Mouse (Mus musculus) embryonic facial prominence, embryonic 15.5 days (tissue): ENCODE measurements around the gene F10. TPM values are rescaled to one million over a fixed set of nuclear protein-coding genes. Genes with fewer than 3 reads are reported as not detected.
"Not testable (repeated sequence)": the region's sequence is repeated elsewhere in the genome, so short reads cannot be mapped to it uniquely, and the experiment has no call there.

Experiments
- ATAC-seq: fragments of 200-750 bp; cut with Nextera tagmentation; 2 replicates; pipeline ENCODE4 v1.8.0; 2017; ENCODE audit warnings: low read depth, moderate TSS enrichment; ENCODE audit not compliant: insufficient number of reproducible peaks, low FRiP score, low TSS enrichment
- H3K27ac ChIP-seq: fragments of 300-500 bp; sonication (generic); replicated peaks from 2 replicates; pipeline ENCODE4 v1.5.1; 2015; ENCODE audit warnings: mild to moderate bottlenecking, inconsistent platforms
- H3K27me3 ChIP-seq: fragments of 300-500 bp; sonication (generic); 2 replicates; pipeline ENCODE4 v1.6.1; 2015; ENCODE audit warnings: inconsistent platforms
- H3K36me3 ChIP-seq: fragments of 300-500 bp; sonication (generic); 2 replicates; pipeline ENCODE4 v1.6.1; 2015; ENCODE audit warnings: mild to moderate bottlenecking, inconsistent platforms
- H3K4me1 ChIP-seq: fragments of 300-500 bp; sonication (generic); 2 replicates; pipeline ENCODE4 v1.6.1; 2015; ENCODE audit warnings: inconsistent platforms
- H3K4me2 ChIP-seq: fragments of 300-500 bp; sonication (generic); replicated peaks from 2 replicates; pipeline ENCODE4 v1.6.1; 2015; ENCODE audit warnings: mild to moderate bottlenecking, inconsistent platforms
- H3K4me3 ChIP-seq: fragments of 300-500 bp; sonication (generic); replicated peaks from 2 replicates; pipeline ENCODE4 v1.5.1; 2015; ENCODE audit warnings: mild to moderate bottlenecking, inconsistent platforms
- H3K9ac ChIP-seq: fragments of 300-500 bp; sonication (generic); 2 replicates; pipeline ENCODE4 v1.6.1; 2015; ENCODE audit warnings: inconsistent platforms
- H3K9me3 ChIP-seq: fragments of 300-500 bp; sonication (generic); replicated peaks from 2 replicates; pipeline ENCODE4 v1.6.1; 2016; ENCODE audit warnings: inconsistent platforms
- WGBS: fragments of 180-500 bp; shearing (Covaris S2); methylation state at CpG from one replicate; pipeline ENCODE4 v1.1.7; 2015; 5-methylcytosine and 5-hydroxymethylcytosine counted together
- polyA plus RNA-seq: library from polyadenylated mRNA; unstranded; fragments of >200 nt; fragmentation: Nextera tagmentation; extraction: Ambion mirVana; gene quantifications from 2 replicates; pipeline ENCODE4 v1.2.1, GENCODE M21; 2015

Gene F10
- polyA plus RNA-seq, 1 experiment from 2014 or later: 0.13 TPM

- 77% methylated on average over 17 of the region's 17 CpGs for WGBS
- Histone ChIP-seq H3K4me1 (no peaks in the 10 kb centered on the region), H3K27ac (no peak within 1 kb of the TSS), H3K4me2 (no peak within 1 kb of the TSS), H3K9ac (no peak within 1 kb of the TSS), H3K27me3 (no peaks in the 10 kb centered on the region), H3K9me3 (no peaks in the 10 kb centered on the region), H3K4me3 (no peak within 1 kb of the TSS), H3K36me3 (no peaks in the 10 kb centered on the region)
- no peak for ATAC-seq
Measured at GRCm38 (mm10) chr8:13060441-13061150, 23.5 kb downstream of the F10 start, which contains the start of gene Proz. Proz (plus strand) TSS chr8:13060914.

- H3K4me1 ChIP-seq: no peaks in the 10 kb centered on the region
- H3K9ac ChIP-seq: no peak overlapping the region
- 68% methylated on average over 16 of the region's 16 CpGs for WGBS
- H3K27ac ChIP-seq: no peak overlapping the region
- no peaks in the 10 kb centered on the region for H3K27me3 ChIP-seq
- H3K4me3 ChIP-seq: no peak overlapping the region
- H3K36me3 ChIP-seq: no peaks in the 10 kb centered on the region
- no peak overlapping the region for H3K4me2 ChIP-seq
- ATAC-seq: no peak
- H3K9me3 ChIP-seq: no peaks in the 10 kb centered on the region
Measured at GRCm38 (mm10) chr8:13063112-13063511, 26.0 kb downstream of the F10 start.

GRCm38 (mm10) chr8:13073255-13073654 lies 36.1 kb downstream of the F10 start:
- 94% methylated on average over 11 of the region's 11 CpGs for WGBS
- Histone ChIP-seq H3K36me3 (peaks cover 50% of the 10 kb centered on the region), H3K27me3 (no peaks in the 10 kb centered on the region), H3K4me3 (no peak overlapping the region), H3K9ac (no peak overlapping the region), H3K4me1 (no peaks in the 10 kb centered on the region), H3K4me2 (no peak overlapping the region), H3K9me3 (no peaks in the 10 kb centered on the region), H3K27ac (no peak overlapping the region)
- no peak for ATAC-seq

GRCm38 (mm10) chr8:13075044-13075443 lies 37.9 kb downstream of the F10 start:
- Histone ChIP-seq H3K36me3 (peaks cover 68% of the 10 kb centered on the region), H3K9ac (no peak overlapping the region), H3K4me3 (no peak overlapping the region), H3K27ac (no peak overlapping the region), H3K4me1 (no peaks in the 10 kb centered on the region), H3K4me2 (no peak overlapping the region), H3K9me3 (no peaks in the 10 kb centered on the region), H3K27me3 (no peaks in the 10 kb centered on the region)
- WGBS: 94% methylated on average over 8 of the region's 8 CpGs
- no peak for ATAC-seq

- ATAC-seq, H3K4me2 ChIP-seq, H3K9ac ChIP-seq, H3K9me3 ChIP-seq, H3K27me3 ChIP-seq, H3K27ac ChIP-seq, H3K4me1 ChIP-seq, H3K4me3 ChIP-seq: not testable (repeated sequence)
- WGBS: 97% methylated on average over 1 of the region's 1 CpGs
- peaks cover 74% of the 10 kb centered on the region for H3K36me3 ChIP-seq
Measured at GRCm38 (mm10) chr8:13075579-13075978, 38.5 kb downstream of the F10 start.

- Histone ChIP-seq H3K27ac (no peak overlapping the region), H3K9me3 (no peaks in the 10 kb centered on the region), H3K4me2 (no peak overlapping the region), H3K4me1 (no peaks in the 10 kb centered on the region), H3K9ac (no peak overlapping the region), H3K27me3 (no peaks in the 10 kb centered on the region), H3K4me3 (no peak overlapping the region), H3K36me3 (peaks cover 91% of the 10 kb centered on the region)
- ATAC-seq: no peak
- 82% methylated on average over 7 of the region's 7 CpGs for WGBS
Measured at GRCm38 (mm10) chr8:13077542-13077941, 40.4 kb downstream of the F10 start.

GRCm38 (mm10) chr8:13104691-13105086 lies 67.6 kb downstream of the F10 start:
- Histone ChIP-seq H3K9me3 (no peaks in the 10 kb centered on the region), H3K36me3 (peaks cover 15% of the 10 kb centered on the region; the same call in 1 of the 2 replicates)
- under 1% methylated on average over 45 of the region's 45 CpGs for WGBS

GRCm38 (mm10) chr8:13105087-13105881 lies 68.2 kb downstream of the F10 start, which contains the start of the genes Pcid2 and Cul4a:
Pcid2 (minus strand) TSS chr8:13105459.
Cul4a (plus strand) TSS chr8:13105621.
- Histone ChIP-seq H3K4me3 (peak within 1 kb of the TSS; percentile 97), H3K9ac (peak within 1 kb of the TSS; percentile 99), H3K36me3 (peaks cover 10% of the 10 kb centered on the region; the same call in 1 of the 2 replicates), H3K27ac (peak within 1 kb of the TSS; percentile 97), H3K4me1 (peaks cover 25% of the 10 kb centered on the region), H3K9me3 (no peaks in the 10 kb centered on the region), H3K27me3 (no peaks in the 10 kb centered on the region), H3K4me2 (peak within 1 kb of the TSS; percentile 87)
- ATAC-seq: peak; percentile 97
- under 1% methylated on average over 85 of the region's 87 CpGs for WGBS

More at GRCm38 (mm10) chr8:13104691-13105086, 67.6 kb downstream of the F10 start:
- peak overlapping the region; percentile 97 for H3K4me3 ChIP-seq
- ATAC-seq: peak; percentile 85
- no peaks in the 10 kb centered on the region for H3K27me3 ChIP-seq
- peaks cover 25% of the 10 kb centered on the region for H3K4me1 ChIP-seq
- H3K4me2 ChIP-seq: peak overlapping the region; percentile 87
- H3K9ac ChIP-seq: peak overlapping the region; percentile 78
- peak overlapping the region; percentile 97 for H3K27ac ChIP-seq

GRCm38 (mm10) chr8:13105908-13106551 lies 68.9 kb downstream of the F10 start:
- peak; percentile 42 for ATAC-seq
- Histone ChIP-seq H3K4me1 (peaks cover 25% of the 10 kb centered on the region), H3K9ac (peak overlapping the region; percentile 99), H3K9me3 (no peaks in the 10 kb centered on the region), H3K27me3 (no peaks in the 10 kb centered on the region), H3K4me2 (peak overlapping the region; percentile 84), H3K27ac (peak overlapping the region; percentile 88), H3K4me3 (peak overlapping the region; percentile 97), H3K36me3 (peaks cover 8% of the 10 kb centered on the region; the same call in 1 of the 2 replicates)
- under 1% methylated on average over 62 of the region's 63 CpGs for WGBS
